Mouse (Mus musculus) spleen, postnatal 14 days (tissue): ENCODE measurements around the gene Cilp.
"Not testable (repeated sequence)": the region's sequence is repeated elsewhere in the genome, so short reads cannot be mapped to it uniquely, and the experiment has no call there.

Experiments
- DNase-seq, 2 experiments: peaks; one replicate each; pipeline ENCODE4 v3.0.0; 2021 to 2022; ENCODE audit warnings: low spot score in 2 of 2

Gene Cilp

GRCm38 (mm10) chr9:65248377-65248690 lies 16.6 kb upstream of the Cilp start:
- DNase-seq, result no peak

DNA sequence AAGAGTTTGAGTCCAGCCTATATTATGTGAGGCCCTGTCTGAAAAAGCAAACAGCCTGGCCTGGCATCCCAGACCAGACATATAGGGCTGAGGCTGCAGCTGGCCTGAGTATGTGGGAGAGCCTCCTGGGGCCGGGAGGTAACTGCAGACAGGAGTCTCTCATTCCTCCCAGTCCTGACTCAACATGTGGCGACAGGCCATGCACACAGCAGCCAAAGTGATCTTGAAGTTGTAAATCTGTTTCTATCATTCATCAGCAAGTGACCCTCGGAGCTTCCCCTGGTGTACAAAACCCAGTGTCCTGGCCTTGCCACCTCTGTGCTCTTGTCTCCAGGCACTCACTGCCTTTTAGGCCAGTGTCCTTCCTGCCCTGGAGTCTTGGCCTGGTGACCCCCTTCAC lies 13.0 kb upstream of the Cilp start:
- DNase-seq, result no peak

GRCm38 (mm10) chr9:65255906-65256600 lies 8.9 kb upstream of the Cilp start:
- no peak for DNase-seq

- DNase-seq, result no peak
Measured at GRCm38 (mm10) chr9:65257218-65257910, 7.6 kb upstream of the Cilp start.

DNA sequence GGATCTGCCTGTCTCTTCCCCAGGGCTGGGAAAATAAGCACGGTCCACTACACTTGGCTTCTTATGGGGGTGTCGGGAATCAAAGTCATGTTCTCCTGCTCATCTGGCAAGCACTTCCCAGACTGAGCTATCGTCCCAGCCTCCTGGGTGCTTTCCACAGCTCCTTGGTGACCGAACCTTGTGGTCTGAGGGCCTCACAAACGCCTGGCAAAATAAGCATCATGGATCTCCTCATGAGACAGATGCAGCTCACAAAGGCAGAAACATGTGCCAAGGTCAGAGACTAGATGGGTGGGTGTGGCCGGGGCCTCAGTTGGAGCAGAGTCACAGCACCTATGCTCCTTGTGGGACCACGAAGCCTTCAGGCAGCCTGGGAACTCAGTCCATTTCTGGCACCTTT lies 5.6 kb upstream of the Cilp start:
- DNase-seq, result no peak

- DNase-seq, result no peak
Measured at GRCm38 (mm10) chr9:65261591-65262230, 3.3 kb upstream of the Cilp start.

GRCm38 (mm10) chr9:65262641-65263120 lies 2.3 kb upstream of the Cilp start:
- no peak for DNase-seq

DNA sequence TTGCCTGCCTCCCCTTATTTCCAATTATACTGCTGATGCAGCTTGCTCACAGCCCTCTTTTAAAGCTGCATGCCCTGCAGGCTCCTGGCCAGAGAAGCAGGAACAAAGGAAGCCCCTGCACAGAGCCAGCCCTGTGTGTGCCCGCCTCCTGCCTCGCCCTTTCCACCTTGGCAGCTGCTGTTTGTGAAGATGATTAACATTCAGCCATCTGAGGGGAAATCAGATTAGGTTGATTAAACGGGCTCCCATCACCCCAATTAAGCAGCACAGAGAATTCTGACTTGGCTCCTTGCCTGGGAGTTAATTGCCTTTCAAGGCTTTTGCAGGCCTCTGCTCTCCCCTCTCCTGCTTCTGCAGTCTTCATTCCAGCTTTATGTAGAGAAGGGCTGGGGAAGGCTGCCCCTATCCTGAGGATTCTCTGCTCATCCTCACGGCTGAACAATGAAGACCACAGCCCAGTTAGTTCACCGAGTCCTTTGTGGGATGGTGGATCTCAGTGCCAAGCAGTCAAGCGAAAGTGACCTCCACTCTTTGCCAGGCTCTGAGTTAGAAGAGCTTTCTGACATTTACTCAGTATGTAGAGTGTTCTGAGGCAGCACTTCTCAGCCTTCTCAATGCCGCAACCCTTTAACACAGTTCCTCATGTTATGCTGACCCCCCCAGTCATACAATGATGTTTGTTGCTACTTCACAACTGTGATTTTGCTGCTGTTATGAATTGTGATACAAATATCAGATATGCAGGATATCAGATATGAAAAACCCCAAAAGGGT lies 2.9 kb downstream of the Cilp start:
- no peak for DNase-seq

DNA sequence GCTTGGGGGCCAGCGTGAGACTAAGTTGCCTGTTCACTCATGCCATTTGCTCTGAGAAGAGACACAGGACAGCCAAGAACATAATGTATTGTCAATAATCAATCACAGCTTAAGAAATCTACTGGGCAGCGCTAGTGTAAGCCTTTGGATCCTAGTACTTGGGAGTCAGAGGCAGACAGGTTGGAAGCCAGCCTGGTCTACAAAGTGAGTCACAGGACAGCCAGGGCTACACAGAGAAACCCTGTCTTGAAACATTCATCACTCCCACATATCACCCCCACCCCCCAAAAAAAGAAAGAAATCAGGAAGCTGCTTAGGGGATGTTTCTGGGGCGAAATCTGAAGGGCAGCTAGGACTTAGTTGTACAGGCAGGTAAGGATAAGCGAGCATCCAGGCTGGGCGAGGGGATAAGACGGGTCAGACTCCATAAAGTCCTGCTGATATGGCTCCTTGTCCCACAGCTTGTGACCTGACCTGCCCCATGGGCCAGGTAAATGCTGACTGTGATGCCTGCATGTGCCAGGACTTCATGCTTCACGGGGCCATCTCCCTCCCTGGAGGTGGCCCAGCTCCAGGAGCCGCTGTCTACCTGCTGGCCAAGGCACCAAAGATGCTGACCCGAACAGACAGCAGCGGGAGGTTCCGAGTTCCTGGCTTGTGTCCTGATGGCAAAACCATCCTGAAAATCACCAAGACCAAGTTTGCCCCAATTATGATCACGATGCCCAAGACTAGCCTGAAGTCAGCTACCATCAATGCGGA lies 8.2 kb downstream of the Cilp start:
- no peak for DNase-seq

GRCm38 (mm10) chr9:65273873-65274272 lies 8.9 kb downstream of the Cilp start:
- no peak for DNase-seq

- DNase-seq, result not testable (repeated sequence)
Measured at GRCm38 (mm10) chr9:65274851-65275250, 9.9 kb downstream of the Cilp start.

DNA sequence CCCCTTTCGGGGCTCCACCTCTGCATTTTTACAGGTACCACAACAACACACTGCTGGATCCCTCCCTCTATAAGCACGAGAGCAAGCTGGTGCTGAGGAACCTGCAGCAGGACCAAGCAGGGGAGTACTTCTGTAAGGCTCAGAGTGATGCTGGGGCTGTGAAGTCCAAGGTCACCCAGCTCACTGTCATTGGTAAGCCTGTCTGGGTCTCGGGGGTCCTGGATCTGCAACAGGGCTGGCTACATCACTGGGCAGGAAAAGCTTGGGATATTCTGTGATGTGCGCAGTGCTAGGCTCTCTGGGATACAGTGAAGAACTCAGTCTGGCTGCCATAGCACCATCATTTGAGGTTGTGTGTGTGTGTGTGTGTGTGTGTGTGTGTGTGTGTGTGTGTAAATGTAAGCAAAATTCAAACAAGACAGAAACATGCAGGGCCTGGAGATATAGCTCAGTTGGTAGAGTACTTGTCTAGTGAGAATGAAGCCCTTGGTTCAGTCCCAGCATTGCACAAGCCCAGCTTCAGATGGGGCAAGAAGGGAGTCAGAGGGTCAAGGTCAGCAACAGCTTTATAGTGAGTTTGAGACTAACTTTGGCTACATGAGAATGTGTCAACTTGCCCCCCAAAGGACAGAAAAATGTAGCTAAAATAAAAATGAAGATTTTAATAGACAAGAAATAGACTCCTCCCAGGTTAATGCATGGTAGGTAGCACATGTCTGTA lies 11.0 kb downstream of the Cilp start:
- DNase-seq, result no peak

GRCm38 (mm10) chr9:65281536-65282151 lies 16.7 kb downstream of the Cilp start:
- DNase-seq, result no peak

GRCm38 (mm10) chr9:65283301-65283700 lies 18.3 kb downstream of the Cilp start:
- DNase-seq, result no peak

GRCm38 (mm10) chr9:65288252-65288651 lies 23.3 kb downstream of the Cilp start:
- DNase-seq, result not testable (repeated sequence)

DNA sequence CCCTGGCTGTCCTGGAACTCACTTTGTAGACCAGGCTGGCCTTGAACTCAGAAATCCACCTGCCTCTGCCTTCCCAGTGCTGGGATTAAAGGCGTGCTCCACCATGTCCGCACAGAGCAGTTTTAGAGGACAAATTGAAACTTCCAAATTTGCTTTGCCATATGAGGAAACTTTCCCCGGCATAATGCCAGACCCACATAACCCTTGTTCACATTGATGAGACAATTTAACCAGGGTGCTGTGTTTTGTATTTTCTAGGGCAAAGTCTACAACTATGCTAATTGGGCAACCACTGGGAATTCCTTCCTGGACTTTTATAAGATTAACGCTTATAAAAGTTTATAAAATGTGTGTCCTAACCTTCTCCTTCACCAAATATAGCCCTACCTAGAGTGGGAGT lies 25.0 kb downstream of the Cilp start:
- DNase-seq, result no peak

- no peak for DNase-seq
Measured at GRCm38 (mm10) chr9:65292421-65292820, 27.4 kb downstream of the Cilp start.

- no peak for DNase-seq
Measured at GRCm38 (mm10) chr9:65293119-65293518, 28.1 kb downstream of the Cilp start.

- no peak for DNase-seq
Measured at GRCm38 (mm10) chr9:65293580-65293972, 28.6 kb downstream of the Cilp start.

- DNase-seq, result peak; percentile 97 to 98
Measured at GRCm38 (mm10) chr9:65293973-65294715, 29.2 kb downstream of the Cilp start, which contains the start of gene Clpx. Clpx (plus strand) TSS chr9:65294260.
